Mouse (Mus musculus) liver, embryonic 15.5 days (tissue): ENCODE measurements around the gene Gm37240. TPM values are rescaled to one million over a fixed set of nuclear protein-coding genes. Genes with fewer than 3 reads are reported as not detected.

Source experiments
- ATAC-seq: fragments of 200-750 bp; cut with Nextera tagmentation; 2 replicates; pipeline ENCODE4 v1.8.0; 2017; ENCODE audit warnings: moderate number of reproducible peaks, mild to moderate bottlenecking, moderate library complexity; ENCODE audit not compliant: insufficient read depth
- H3K27ac ChIP-seq: fragments of 300-500 bp; sonication (generic); replicated peaks from 2 replicates; pipeline ENCODE4 v1.5.1; 2015; ENCODE audit warnings: mild to moderate bottlenecking, inconsistent platforms
- H3K27me3 ChIP-seq: fragments of 300-500 bp; sonication (generic); 2 replicates; pipeline ENCODE4 v1.6.1; 2015; ENCODE audit warnings: mild to moderate bottlenecking, inconsistent platforms
- H3K36me3 ChIP-seq: fragments of 300-500 bp; sonication (generic); replicated peaks from 2 replicates; pipeline ENCODE4 v1.6.1; 2015; ENCODE audit warnings: moderate library complexity, mild to moderate bottlenecking, inconsistent platforms
- H3K4me1 ChIP-seq: fragments of 300-500 bp; sonication (generic); replicated peaks from 2 replicates; pipeline ENCODE4 v1.6.1; 2015; ENCODE audit warnings: inconsistent platforms
- H3K4me2 ChIP-seq: fragments of 300-500 bp; sonication (generic); 2 replicates; pipeline ENCODE4 v1.6.1; 2015; ENCODE audit warnings: moderate library complexity, mild to moderate bottlenecking, inconsistent platforms
- H3K4me3 ChIP-seq: fragments of 300-500 bp; sonication (generic); replicated peaks from 2 replicates; pipeline ENCODE4 v1.5.1; 2015; ENCODE audit warnings: mild to moderate bottlenecking, inconsistent platforms
- H3K9ac ChIP-seq: fragments of 300-500 bp; sonication (generic); 2 replicates; pipeline ENCODE4 v1.6.1; 2015; ENCODE audit warnings: moderate library complexity, mild to moderate bottlenecking, inconsistent platforms
- H3K9me3 ChIP-seq: fragments of 300-500 bp; sonication (generic); replicated peaks from 2 replicates; pipeline ENCODE4 v1.6.1; 2016; ENCODE audit warnings: inconsistent platforms
- WGBS: fragments of 180-500 bp; shearing (Covaris S2); methylation state at CpG from one replicate; pipeline ENCODE4 v1.1.7; 2015; ENCODE audit warnings: mixed read lengths; ENCODE audit not compliant: insufficient replicate concordance; 5-methylcytosine and 5-hydroxymethylcytosine counted together
- polyA plus RNA-seq: library from polyadenylated mRNA; unstranded; fragments of >200 nt; fragmentation: Nextera tagmentation; extraction: Ambion mirVana; gene quantifications from 2 replicates; pipeline ENCODE4 v1.2.1, GENCODE M21; 2015

The Gm37240 gene
- polyA plus RNA-seq, 1 experiment from 2014 or later: 0.24 TPM

- ATAC-seq: no peak
- 53% methylated on average over 2 of the region's 2 CpGs for WGBS
- H3K27me3 ChIP-seq: no peaks in the 10 kb centered on the region
- no peak overlapping the region for H3K9ac ChIP-seq
- no peak overlapping the region for H3K27ac ChIP-seq
- H3K4me3 ChIP-seq: no peak overlapping the region
- peaks cover 10% of the 10 kb centered on the region for H3K4me1 ChIP-seq
- no peak overlapping the region for H3K4me2 ChIP-seq
- no peaks in the 10 kb centered on the region for H3K9me3 ChIP-seq
- H3K36me3 ChIP-seq: no peaks in the 10 kb centered on the region
These were observed 316.0 kb downstream of the Gm37240 start for GRCm38 (mm10) chr3:85571276-85571675.

GRCm38 (mm10) chr3:85564603-85565002 lies 322.7 kb downstream of the Gm37240 start:
- no peaks in the 10 kb centered on the region for H3K36me3 ChIP-seq
- no peak overlapping the region for H3K27ac ChIP-seq
- H3K4me2 ChIP-seq: no peak overlapping the region
- no peak overlapping the region for H3K9ac ChIP-seq
- ATAC-seq: no peak
- H3K4me3 ChIP-seq: no peak overlapping the region
- WGBS: 32% methylated on average over 2 of the region's 2 CpGs
- no peaks in the 10 kb centered on the region for H3K27me3 ChIP-seq
- H3K9me3 ChIP-seq: no peaks in the 10 kb centered on the region
- no peaks in the 10 kb centered on the region for H3K4me1 ChIP-seq

GRCm38 (mm10) chr3:85553731-85554277 lies 333.5 kb downstream of the Gm37240 start:
- Histone ChIP-seq H3K36me3 (no peaks in the 10 kb centered on the region), H3K4me2 (no peak overlapping the region), H3K4me1 (no peaks in the 10 kb centered on the region), H3K9me3 (no peaks in the 10 kb centered on the region), H3K9ac (no peak overlapping the region), H3K27me3 (no peaks in the 10 kb centered on the region), H3K4me3 (no peak overlapping the region), H3K27ac (no peak overlapping the region)
- 61% methylated on average over 6 of the region's 6 CpGs for WGBS
- ATAC-seq: no peak

GRCm38 (mm10) chr3:85551352-85551751 lies 336.0 kb downstream of the Gm37240 start:
- Histone ChIP-seq H3K4me3 (no peak overlapping the region), H3K27me3 (no peaks in the 10 kb centered on the region), H3K4me2 (no peak overlapping the region), H3K36me3 (no peaks in the 10 kb centered on the region), H3K9ac (no peak overlapping the region), H3K27ac (no peak overlapping the region), H3K9me3 (no peaks in the 10 kb centered on the region), H3K4me1 (no peaks in the 10 kb centered on the region)
- ATAC-seq: no peak
- 49% methylated on average over 2 of the region's 2 CpGs for WGBS

- no peaks in the 10 kb centered on the region for H3K36me3 ChIP-seq
- H3K9me3 ChIP-seq: no peaks in the 10 kb centered on the region
- no peaks in the 10 kb centered on the region for H3K4me1 ChIP-seq
- H3K9ac ChIP-seq: no peak overlapping the region
- H3K27me3 ChIP-seq: no peaks in the 10 kb centered on the region
- H3K4me3 ChIP-seq: no peak overlapping the region
- WGBS: 67% methylated on average over 4 of the region's 4 CpGs
- H3K27ac ChIP-seq: no peak overlapping the region
- no peak overlapping the region for H3K4me2 ChIP-seq
- ATAC-seq: no peak
These were observed 337.0 kb downstream of the Gm37240 start for GRCm38 (mm10) chr3:85550312-85550711.

- WGBS: 43% methylated on average over 2 of the region's 2 CpGs
- Histone ChIP-seq H3K9ac (no peak overlapping the region), H3K36me3 (no peaks in the 10 kb centered on the region), H3K4me2 (no peak overlapping the region), H3K9me3 (no peaks in the 10 kb centered on the region), H3K27me3 (no peaks in the 10 kb centered on the region), H3K27ac (no peak overlapping the region), H3K4me1 (no peaks in the 10 kb centered on the region), H3K4me3 (no peak overlapping the region)
- ATAC-seq: no peak
These were observed 343.7 kb downstream of the Gm37240 start for GRCm38 (mm10) chr3:85543652-85544051.

- no peaks in the 10 kb centered on the region for H3K9me3 ChIP-seq
- H3K27ac ChIP-seq: no peak overlapping the region
- WGBS: 14% methylated on average over 3 of the region's 3 CpGs
- no peak overlapping the region for H3K4me3 ChIP-seq
- no peaks in the 10 kb centered on the region for H3K36me3 ChIP-seq
- no peak for ATAC-seq
- H3K4me2 ChIP-seq: no peak overlapping the region
- no peaks in the 10 kb centered on the region for H3K4me1 ChIP-seq
- no peaks in the 10 kb centered on the region for H3K27me3 ChIP-seq
- no peak overlapping the region for H3K9ac ChIP-seq
These were observed 344.6 kb downstream of the Gm37240 start for GRCm38 (mm10) chr3:85542765-85543164.

- no peaks in the 10 kb centered on the region for H3K27me3 ChIP-seq
- ATAC-seq: no peak
- no peaks in the 10 kb centered on the region for H3K9me3 ChIP-seq
- H3K4me3 ChIP-seq: no peak overlapping the region
- no peaks in the 10 kb centered on the region for H3K36me3 ChIP-seq
- H3K4me2 ChIP-seq: no peak overlapping the region
- no peak overlapping the region for H3K9ac ChIP-seq
- WGBS: 66% methylated on average over 11 of the region's 11 CpGs
- no peak overlapping the region for H3K27ac ChIP-seq
- H3K4me1 ChIP-seq: no peaks in the 10 kb centered on the region
These were observed 351.4 kb downstream of the Gm37240 start for GRCm38 (mm10) chr3:85535621-85536520.

GRCm38 (mm10) chr3:85535042-85535441 lies 352.3 kb downstream of the Gm37240 start:
- H3K4me1 ChIP-seq: no peaks in the 10 kb centered on the region
- H3K27me3 ChIP-seq: no peaks in the 10 kb centered on the region
- no peak overlapping the region for H3K4me3 ChIP-seq
- no peak for ATAC-seq
- no peaks in the 10 kb centered on the region for H3K9me3 ChIP-seq
- no peak overlapping the region for H3K9ac ChIP-seq
- no peaks in the 10 kb centered on the region for H3K36me3 ChIP-seq
- H3K4me2 ChIP-seq: no peak overlapping the region
- WGBS: 65% methylated on average over 3 of the region's 3 CpGs
- H3K27ac ChIP-seq: no peak overlapping the region

- H3K4me3 ChIP-seq: no peak overlapping the region
- no peak overlapping the region for H3K27ac ChIP-seq
- no peaks in the 10 kb centered on the region for H3K36me3 ChIP-seq
- H3K27me3 ChIP-seq: no peaks in the 10 kb centered on the region
- WGBS: 72% methylated on average over 3 of the region's 3 CpGs
- H3K4me2 ChIP-seq: no peak overlapping the region
- no peak overlapping the region for H3K9ac ChIP-seq
- H3K9me3 ChIP-seq: no peaks in the 10 kb centered on the region
- no peak for ATAC-seq
- no peaks in the 10 kb centered on the region for H3K4me1 ChIP-seq
These were observed 354.9 kb downstream of the Gm37240 start for GRCm38 (mm10) chr3:85532376-85532775.

- Histone ChIP-seq H3K9me3 (no peaks in the 10 kb centered on the region), H3K27ac (no peak overlapping the region), H3K4me3 (no peak overlapping the region), H3K4me1 (no peaks in the 10 kb centered on the region), H3K27me3 (no peaks in the 10 kb centered on the region), H3K4me2 (no peak overlapping the region), H3K36me3 (no peaks in the 10 kb centered on the region), H3K9ac (no peak overlapping the region)
- ATAC-seq: no peak
- WGBS: 70% methylated on average over 8 of the region's 8 CpGs
These were observed 356.6 kb downstream of the Gm37240 start for GRCm38 (mm10) chr3:85530601-85531161.
